Comparison of ENCODE assay signal across 26 mouse cellular contexts in genomic region chr17:43329216-43329615, GRCm38 (mm10). TPM values are rescaled to one million over a fixed set of nuclear protein-coding genes. Genes with fewer than 3 reads are reported as not detected.
DNase-seq lines count a peak whose midpoint lies in the region; ATAC-seq and TF ChIP-seq lines count a peak whose summit lies in the region.
"Had no signal": no experiment of that assay in that cellular context is flagged by ENCODE, and none has a peak within 500 bp of the region (broad histone marks: within the 10 kb centered on the region; RNA-seq: fewer than 3 reads in every experiment).

No protein-coding gene starts in this region.

- no peak for TF ChIP-seq EP300 in heart, adult 2 months (IDR thresholded peaks at IDR 0.05; ENCODE audit: insufficient read depth, low read depth, low read length)

- no peak for DNase-seq in heart, adult 2 months
- peak; percentile 3 for DNase-seq in WW6 (ENCODE audit: low read depth, low spot score)
- no peak for DNase-seq in limb, embryonic 10.5 days (ENCODE audit: low spot score)
- no peak for DNase-seq in embryo, embryonic 10.5 days (ENCODE audit: low spot score)
- DNase-seq in gastrocnemius, postnatal 25 days: no peak
- no peak for DNase-seq in B cell, adult 2 months
- DNase-seq: cerebellum, adult 8-10 months; forebrain, postnatal 0 days; kidney, adult 18-20 months; thymus, adult 2 months had no signal

- H3K4me2 ChIP-seq in heart, embryonic 12.5 days: no peak overlapping the region
- H3K4me2 ChIP-seq in liver, embryonic 15.5 days: peak overlapping the region; percentile 48
- H3K4me2 ChIP-seq: embryonic facial prominence, embryonic 12.5 days; stomach, embryonic 15.5 days had no signal

- ATAC-seq in heart, embryonic 12.5 days (ENCODE audit: insufficient number of reproducible peaks, low FRiP score): 0 out of 2 replicates have a peak, but pooled peaks have one; percentile 1
- 0 out of 2 replicates have a peak, but pooled peaks have one; percentile 5 for ATAC-seq in liver, embryonic 15.5 days (ENCODE audit: insufficient read depth)
- ATAC-seq: forebrain, postnatal 0 days; hindbrain, embryonic 16.5 days had no signal

- WGBS in heart, embryonic 12.5 days: 74% methylated on average over 4 of the region's 4 CpGs
- 87% methylated on average over 4 of the region's 4 CpGs for WGBS in heart, adult 2 months
- 88% methylated on average over 4 of the region's 4 CpGs for WGBS in limb, embryonic 10.5 days
- WGBS in liver, embryonic 15.5 days (ENCODE audit: insufficient replicate concordance): 50% methylated on average over 4 of the region's 4 CpGs

- H3K36me3 ChIP-seq in heart, embryonic 12.5 days: no peaks in the 10 kb centered on the region
- no peaks in the 10 kb centered on the region for H3K36me3 ChIP-seq in heart, adult 2 months (ENCODE audit: control insufficient read depth, insufficient read depth, low read length)
- no peaks in the 10 kb centered on the region for H3K36me3 ChIP-seq in limb, embryonic 10.5 days
- H3K36me3 ChIP-seq in liver, embryonic 15.5 days (replicated peaks): no peaks in the 10 kb centered on the region
- H3K36me3 ChIP-seq: embryonic facial prominence, embryonic 12.5 days; stomach, embryonic 15.5 days had no signal

- no peaks in the 10 kb centered on the region for H3K79me2 ChIP-seq in heart, adult 2 months (replicated peaks; ENCODE audit: control insufficient read depth, insufficient read depth, low read length)

- peaks cover 48% of the 10 kb centered on the region for H3K4me1 ChIP-seq in heart, embryonic 12.5 days (replicated peaks)
- peaks cover 11% of the 10 kb centered on the region for H3K4me1 ChIP-seq in heart, adult 2 months (ENCODE audit: control insufficient read depth, insufficient read depth, low read length)
- peaks cover 27% of the 10 kb centered on the region for H3K4me1 ChIP-seq in limb, embryonic 10.5 days
- peaks cover 77% of the 10 kb centered on the region for H3K4me1 ChIP-seq in liver, embryonic 15.5 days (replicated peaks)

- no peak for TF ChIP-seq POLR2A in heart, adult 2 months (IDR thresholded peaks at IDR 0.05; ENCODE audit: insufficient read depth, low read depth, low read length)

- intact Hi-C loops in heart, adult 2 months (cut with DNase I): loop anchor here (5.0 kb wide), 1 partner anchor 93 kb away; no protein-coding TSS in a partner anchor

- H3K9ac ChIP-seq in heart, embryonic 12.5 days: no peak overlapping the region
- no peak overlapping the region for H3K9ac ChIP-seq in heart, adult 2 months (ENCODE audit: low read depth, low read length)
- no peak overlapping the region for H3K9ac ChIP-seq in liver, embryonic 15.5 days
- H3K9ac ChIP-seq: embryonic facial prominence, embryonic 12.5 days; forebrain, postnatal 0 days; stomach, embryonic 15.5 days had no signal

- no peak overlapping the region for H3K4me3 ChIP-seq in heart, embryonic 12.5 days
- no peak overlapping the region for H3K4me3 ChIP-seq in heart, adult 2 months
- no peak overlapping the region for H3K4me3 ChIP-seq in limb, embryonic 10.5 days
- H3K4me3 ChIP-seq in liver, embryonic 15.5 days (replicated peaks): no peak overlapping the region
- H3K4me3 ChIP-seq: embryonic facial prominence, embryonic 12.5 days; megakaryocyte, embryonic 14.5 days; stomach, embryonic 15.5 days had no signal

- no peaks in the 10 kb centered on the region for H3K27me3 ChIP-seq in heart, embryonic 12.5 days (replicated peaks)
- no peaks in the 10 kb centered on the region for H3K27me3 ChIP-seq in heart, adult 2 months (ENCODE audit: control insufficient read depth, insufficient read depth, low read length)
- H3K27me3 ChIP-seq in limb, embryonic 10.5 days (ENCODE audit: low read depth, poor library complexity, severe bottlenecking): no peaks in the 10 kb centered on the region
- H3K27me3 ChIP-seq in liver, embryonic 15.5 days: no peaks in the 10 kb centered on the region
- H3K27me3 ChIP-seq: CH12.LX; embryonic facial prominence, embryonic 12.5 days; megakaryocyte, embryonic 14.5 days; stomach, embryonic 15.5 days had no signal

- TF ChIP-seq CTCF in heart, adult 2 months (IDR thresholded peaks at IDR 0.05): no peak

- no peaks in the 10 kb centered on the region for H3K9me3 ChIP-seq in heart, embryonic 12.5 days (replicated peaks)
- H3K9me3 ChIP-seq in limb, embryonic 10.5 days (replicated peaks): no peaks in the 10 kb centered on the region
- no peaks in the 10 kb centered on the region for H3K9me3 ChIP-seq in liver, embryonic 15.5 days (replicated peaks)
- H3K9me3 ChIP-seq: embryonic facial prominence, embryonic 12.5 days; megakaryocyte, embryonic 14.5 days; stomach, embryonic 15.5 days had no signal

- H3K27ac ChIP-seq in heart, embryonic 12.5 days (ENCODE audit: poor library complexity, severe bottlenecking): peak overlapping the region; percentile 36
- no peak overlapping the region for H3K27ac ChIP-seq in heart, adult 2 months
- 0 out of 2 replicates have a peak overlapping the region, but pooled peaks have one; percentile 23 for H3K27ac ChIP-seq in limb, embryonic 10.5 days
- H3K27ac ChIP-seq in liver, embryonic 15.5 days (replicated peaks): peak overlapping the region; percentile 89
- H3K27ac ChIP-seq: embryonic facial prominence, embryonic 12.5 days; kidney, postnatal 0 days; stomach, embryonic 15.5 days had no signal

RNA-seq across cellular contexts. Expression of gene Adgrf5, which starts 31.0 kb away (rescaled TPM):
- 21.1 and 23.9 TPM in 2 replicates for polyA plus RNA-seq in heart, embryonic 12.5 days (2016; fragmentation: Nextera tagmentation; extraction: Ambion mirVana)
- 100 to 1,000 TPM; 184 to 231 TPM for total RNA-seq in heart, adult 2 months (2021)
- 57.7 and 116 TPM in 2 replicates for polyA plus RNA-seq in heart, adult 2 months (2012; rRNA removed)
- polyA plus RNA-seq in limb, embryonic 10.5 days (2016; fragmentation: Nextera tagmentation; extraction: Ambion mirVana): 7.2 and 10.5 TPM in 2 replicates
- 2.6 and 3.0 TPM in 2 replicates for polyA plus RNA-seq in liver, embryonic 15.5 days (2015; fragmentation: Nextera tagmentation; extraction: Ambion mirVana)
- total RNA-seq in gastrocnemius, postnatal 25 days (2021): 10 to 100 TPM; 87.4 to 89.4 TPM
- total RNA-seq: CH12.LX; common myeloid progenitor, adult 5-6 weeks; MEL; neutrophil, adult 5-6 weeks had no signal

RNA-seq across cellular contexts. Expression of gene Adgrf1, which starts 59.1 kb away (rescaled TPM):
- polyA plus RNA-seq in heart, embryonic 12.5 days (2016; fragmentation: Nextera tagmentation; extraction: Ambion mirVana): not detected in 2 replicates
- not detected for total RNA-seq in heart, adult 2 months (2021)
- 0.02 and 0.12 TPM in 2 replicates for polyA plus RNA-seq in heart, adult 2 months (2012; rRNA removed)
- not detected in 2 replicates for polyA plus RNA-seq in limb, embryonic 10.5 days (2016; fragmentation: Nextera tagmentation; extraction: Ambion mirVana)
- polyA plus RNA-seq in liver, embryonic 15.5 days (2015; fragmentation: Nextera tagmentation; extraction: Ambion mirVana): 0.64 and 0.68 TPM in 2 replicates
- total RNA-seq in gastrocnemius, postnatal 25 days (2021): under 1 TPM in 1 of 2 experiments, not detected in 1; 0.08 TPM
- total RNA-seq: adrenal gland, adult 18-20 months; CH12.LX; common myeloid progenitor, adult 5-6 weeks; forebrain, postnatal 0 days; gastrocnemius, adult 8-10 months; heart, postnatal 4 days; MEL; midbrain, postnatal 0 days had no signal
- polyA plus RNA-seq: embryonic facial prominence, embryonic 12.5 days; forebrain, postnatal 0 days; hindbrain, embryonic 16.5 days; midbrain, postnatal 0 days; urinary bladder, adult 2 months had no signal
